Mouse (Mus musculus): ENCODE measurements around the gene Lad1. TPM values are rescaled to one million over a fixed set of nuclear protein-coding genes. Genes with fewer than 3 reads are reported as not detected.

Gene Lad1
- polyA plus RNA-seq (2017; shearing (Covaris generic)), result 44.1 TPM

GRCm38 (mm10) chr1:135818481-135819086, at the start of gene Lad1:
Gene Lad1 (plus strand): TSS chr1:135818598.

DNA sequence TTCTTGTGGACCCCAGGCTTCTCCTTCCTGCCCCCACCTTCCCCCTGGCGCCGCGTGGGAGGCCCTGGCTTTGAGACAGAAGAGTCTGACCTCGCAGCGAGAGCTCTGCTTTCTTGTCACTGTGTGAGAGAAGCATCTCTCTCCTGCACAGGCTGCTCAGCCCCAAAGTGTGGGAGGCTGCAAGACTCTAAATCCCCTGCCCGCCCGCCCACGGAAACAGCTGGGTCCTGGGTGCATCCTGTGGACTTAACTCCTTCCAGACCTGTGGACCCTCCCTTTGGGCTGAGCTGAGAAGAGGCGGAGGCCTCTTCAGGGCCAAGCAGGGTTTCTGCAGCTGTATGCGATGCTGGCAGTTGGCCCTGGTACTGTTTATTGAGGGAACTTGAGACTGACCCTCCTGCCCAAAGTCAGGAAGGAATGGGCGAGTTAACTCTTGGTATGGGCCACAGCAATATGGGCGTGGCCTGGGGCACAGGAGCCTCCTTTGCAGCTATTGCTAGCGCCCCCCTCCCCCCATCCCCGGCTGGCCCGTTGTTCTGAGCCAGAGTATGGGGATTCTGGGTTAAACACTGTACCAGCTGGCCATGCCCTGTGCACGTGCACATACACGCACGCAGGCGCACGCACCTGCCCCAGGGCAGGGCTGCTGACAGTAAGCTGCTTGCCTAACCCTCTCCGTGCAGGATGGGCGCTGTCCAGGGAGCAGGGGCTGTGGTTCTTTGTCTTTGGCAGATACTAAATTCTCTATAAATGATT, 39.4 kb upstream of the Lad1 start, which contains the start of gene Tnni1:
Gene Tnni1 (plus strand): TSS at position 655 of the 756 bp plus-strand sequence.

DNA sequence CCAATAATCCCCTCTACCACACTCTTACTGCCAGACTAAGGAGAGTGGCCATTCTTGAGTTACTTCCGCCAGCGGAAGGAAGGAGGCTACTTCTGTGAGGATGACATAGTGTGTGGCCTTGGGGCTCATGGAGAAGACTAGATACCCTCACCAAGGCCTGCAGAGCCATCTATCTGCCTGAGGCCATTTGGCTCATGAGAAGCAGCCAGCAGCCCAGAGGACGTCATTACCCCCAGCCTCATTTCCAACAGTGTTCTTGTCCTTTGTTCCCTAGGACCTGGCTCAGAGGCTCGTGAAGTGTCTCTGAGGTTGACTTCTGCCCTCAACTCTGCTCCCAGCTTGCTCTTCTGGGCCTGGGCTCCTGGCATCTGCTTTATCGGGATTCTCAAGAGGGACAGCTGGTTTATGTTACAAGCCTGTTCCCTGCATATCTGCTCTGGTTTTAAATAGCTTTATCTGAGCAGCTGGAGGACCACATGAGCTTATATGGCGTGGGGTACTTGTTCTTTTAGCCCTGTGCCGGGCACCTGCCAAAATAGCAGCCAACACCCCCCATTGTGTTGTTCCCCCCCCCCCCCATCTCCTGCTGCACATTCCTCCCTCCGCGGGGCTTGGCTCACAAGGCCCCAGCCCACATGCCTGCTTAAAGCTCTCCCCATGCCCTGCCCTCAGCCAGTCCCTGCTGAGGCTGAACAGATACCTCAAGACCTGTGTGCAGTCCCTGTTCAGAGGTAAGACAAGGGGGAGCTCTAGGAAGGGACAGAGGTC, 17.5 kb downstream of the Lad1 start, which contains the start of gene Tnnt2:
Gene Tnnt2 (plus strand): TSS at position 639 of the 768 bp plus-strand sequence.

Other genes with a start within 250 kb of the Lad1 start
- gene Nav1, start 211.3 kb upstream of the Lad1 start, polyA plus RNA-seq (2017; shearing (Covaris generic)), result 0.56 TPM
- gene Csrp1, start 98.5 kb upstream of the Lad1 start, polyA plus RNA-seq (2017; shearing (Covaris generic)), result 80.0 TPM
- 10.4 TPM for gene Phlda3, start 52.5 kb upstream of the Lad1 start, polyA plus RNA-seq (2017; shearing (Covaris generic))
- gene Tnni1, start 39.2 kb upstream of the Lad1 start, polyA plus RNA-seq (2017; shearing (Covaris generic)), result 0.43 TPM
- 2.2 TPM for gene Tnnt2, start 17.8 kb downstream of the Lad1 start, polyA plus RNA-seq (2017; shearing (Covaris generic))
- gene Pkp1, start 100.6 kb downstream of the Lad1 start, polyA plus RNA-seq (2017; shearing (Covaris generic)), result not detected
- not detected for gene Igfn1, start 187.7 kb downstream of the Lad1 start, polyA plus RNA-seq (2017; shearing (Covaris generic))
- gene Tmem9, start 189.6 kb downstream of the Lad1 start, polyA plus RNA-seq (2017; shearing (Covaris generic)), result 45.7 TPM
- gene Ascl5, start 232.2 kb downstream of the Lad1 start, polyA plus RNA-seq (2017; shearing (Covaris generic)), result not detected
- gene Cacna1s, start 234.2 kb downstream of the Lad1 start, polyA plus RNA-seq (2017; shearing (Covaris generic)), result 1.7 TPM

Measured in CD4-positive, CD25-positive, alpha-beta regulatory T cell (primary cell).